Mouse (Mus musculus) right cerebral cortex, postnatal 4 days (tissue): ENCODE results near the gene Cd47.

Experiments used
- DNase-seq: peaks from one replicate; pipeline ENCODE4 v3.0.0-alpha.2; 2022

Gene Cd47

DNA sequence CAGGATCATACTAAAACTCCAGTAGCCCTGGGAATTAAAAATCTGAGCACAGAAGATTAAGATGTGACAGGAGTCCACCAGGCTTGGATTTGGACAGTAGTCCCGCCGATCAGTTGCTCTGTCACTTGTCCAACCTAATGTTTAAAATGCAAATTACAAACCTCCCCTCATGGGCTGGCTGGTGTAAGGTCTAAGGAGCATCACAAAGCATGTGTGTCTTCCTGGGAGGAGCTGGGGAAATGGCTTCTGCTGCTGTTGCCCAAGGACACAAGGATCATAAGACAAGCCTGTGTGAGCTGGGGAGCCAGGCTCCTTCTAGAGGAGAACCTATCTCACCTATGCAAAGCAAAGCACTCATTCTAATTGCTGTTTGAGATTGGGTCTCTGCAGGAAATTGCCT, 155.0 kb downstream of the Cd47 start:
- no peak for DNase-seq

- DNase-seq = no peak
Measured at GRCm38 (mm10) chr16:49955952-49956351, 155.6 kb downstream of the Cd47 start.

DNA sequence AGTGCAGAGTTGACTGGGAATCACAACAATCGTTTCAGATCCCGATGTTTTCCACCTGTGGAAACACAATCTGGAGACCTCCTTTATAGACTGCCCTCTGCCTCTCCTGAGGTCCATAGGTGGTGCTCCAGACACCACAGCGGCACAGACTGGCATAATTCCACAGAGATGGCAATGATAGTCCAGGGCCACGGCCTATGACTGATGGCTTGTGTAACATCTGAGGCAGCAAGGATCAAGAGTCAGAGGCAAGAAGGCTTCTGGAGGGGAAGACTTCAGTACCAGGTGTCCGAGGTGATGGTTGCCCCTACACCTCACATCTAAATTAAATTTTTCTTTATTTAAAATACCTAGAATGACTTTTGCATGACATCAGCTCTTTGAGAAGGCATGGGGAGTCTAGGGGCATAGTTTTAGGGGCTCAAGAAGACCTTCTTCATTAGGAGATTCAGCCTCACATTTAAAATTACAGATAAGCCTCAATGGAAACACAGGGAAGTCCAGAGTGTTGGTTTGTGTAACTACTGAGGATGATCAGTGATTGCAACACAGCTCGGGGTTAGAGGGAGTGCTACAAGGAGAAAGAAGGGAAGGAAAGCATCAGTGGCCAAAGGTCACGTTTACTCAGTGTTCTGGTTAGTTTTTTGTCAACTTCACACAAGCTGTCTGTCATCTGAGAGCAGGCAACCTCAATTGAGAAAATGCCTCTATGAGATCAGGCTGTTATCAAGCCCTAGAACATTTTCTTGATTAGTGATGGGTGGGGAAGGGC, 156.4 kb downstream of the Cd47 start:
- no peak for DNase-seq

- no peak for DNase-seq
Measured at GRCm38 (mm10) chr16:49958900-49959436, 158.6 kb downstream of the Cd47 start.

GRCm38 (mm10) chr16:49962305-49962704, 162.0 kb downstream of the Cd47 start:
- no peak for DNase-seq

DNA sequence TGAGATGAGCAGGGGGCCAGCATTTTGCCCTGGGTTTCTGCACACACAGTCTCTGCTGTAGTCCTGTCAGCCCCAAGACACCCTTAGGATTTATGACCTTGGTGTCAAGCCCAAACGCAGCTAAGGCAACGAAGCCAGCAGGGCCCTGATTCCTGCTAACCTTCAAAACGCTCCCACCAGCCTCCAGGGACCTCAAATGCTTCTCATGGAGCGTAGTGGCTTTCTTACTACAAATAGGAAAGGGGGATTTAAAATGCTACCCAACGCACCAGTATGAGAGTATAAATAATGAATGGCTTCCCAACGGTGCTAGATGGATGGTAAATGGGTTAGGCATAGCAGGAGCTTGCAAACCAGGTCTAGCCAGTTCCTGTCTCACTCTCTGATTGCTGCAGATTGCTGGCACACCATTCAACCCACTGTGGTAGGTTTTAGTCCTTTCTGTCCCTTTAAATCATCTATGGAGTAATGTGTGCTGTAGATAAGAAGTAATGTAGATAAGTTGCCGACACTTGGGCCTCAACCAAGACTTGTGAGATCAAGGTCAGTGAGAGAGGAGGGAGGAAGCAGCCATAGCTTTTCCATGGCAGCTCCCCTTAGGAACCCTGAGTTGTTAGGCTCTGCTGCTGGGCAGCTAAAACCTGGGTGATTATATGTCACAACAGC, 164.1 kb downstream of the Cd47 start:
- DNase-seq = no peak
